Mouse (Mus musculus): ENCODE data around the gene Tmed3. TPM values are rescaled to one million over a fixed set of nuclear protein-coding genes. Genes with fewer than 3 reads are reported as not detected.

The Tmed3 gene
- total RNA-seq (2023): 10 to 100 TPM; 89.4 to 92.8 TPM

DNA sequence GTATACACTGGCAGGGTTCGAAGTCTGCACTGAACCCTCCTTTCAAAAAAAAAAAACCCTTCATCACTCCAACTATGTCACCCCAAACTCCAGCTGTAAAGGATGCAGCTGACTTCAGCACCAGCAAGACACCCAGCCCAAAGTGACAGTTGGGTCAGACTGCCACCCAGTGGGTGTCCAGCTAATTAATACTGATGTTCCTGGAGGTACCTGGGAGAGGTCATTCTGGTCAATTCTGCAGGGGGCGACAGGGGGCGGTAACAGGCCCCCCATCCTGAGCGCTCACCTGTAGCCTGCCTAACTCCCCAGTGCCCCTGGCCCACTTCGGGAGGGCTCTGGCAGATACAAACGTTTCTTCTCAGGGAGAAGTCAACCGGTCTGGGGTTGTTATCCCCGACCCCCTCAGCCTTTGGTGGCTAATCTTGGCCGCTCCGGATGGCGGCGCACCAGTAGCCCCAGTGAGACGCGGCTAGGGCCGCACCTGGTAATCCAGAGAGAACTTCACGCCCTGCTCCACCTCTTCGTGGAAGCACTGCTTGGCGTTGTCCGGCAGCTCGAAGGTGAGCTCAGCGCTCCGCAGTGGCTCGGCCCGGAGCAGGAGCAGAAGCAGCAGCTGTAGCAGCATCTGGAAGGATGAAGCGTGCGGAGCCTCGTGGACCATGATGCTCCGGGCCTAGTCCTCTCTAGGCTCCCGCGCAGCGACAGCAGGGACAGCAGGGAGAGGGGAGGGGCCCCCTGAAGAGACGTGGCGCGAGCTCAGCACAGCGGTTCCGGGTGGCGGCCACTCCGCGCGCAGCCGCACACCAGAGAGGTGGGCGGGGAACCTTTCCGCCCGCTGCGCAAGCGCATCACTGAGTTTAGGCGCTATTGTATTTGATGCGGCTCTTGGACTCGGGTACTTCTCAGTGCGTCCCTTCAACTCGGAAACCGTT, at the start of gene Tmed3:
Tmed3 (minus strand) TSS at position 804 of the 932 bp plus-strand sequence.

DNA sequence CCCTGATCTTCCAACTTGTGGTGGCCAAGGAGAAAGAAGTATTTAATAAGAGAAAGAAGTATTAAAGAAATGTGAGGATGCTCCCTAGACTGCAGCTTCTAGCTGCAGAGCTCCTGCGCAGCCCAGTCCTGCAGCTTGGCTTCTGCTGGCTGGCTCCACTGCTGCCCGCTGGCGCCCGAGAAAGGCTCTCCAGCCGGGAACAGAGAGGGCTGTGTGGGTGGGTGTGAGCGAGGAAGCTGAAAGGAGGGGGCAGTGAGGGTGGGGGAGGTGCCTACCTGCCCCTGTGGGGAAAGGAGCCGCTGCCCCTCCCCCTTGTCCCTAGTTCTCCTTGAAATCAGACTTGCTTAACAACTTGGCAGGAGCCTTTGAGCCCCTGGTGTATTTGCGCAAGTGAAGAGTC, 33.4 kb upstream of the Tmed3 start, which contains the start of gene Ankrd34c:
Ankrd34c (minus strand) TSS at position 181 of the 400 bp plus-strand sequence.

Other genes with a start within 250 kb of the Tmed3 start
- gene Minar1, start 81.9 kb downstream of the Tmed3 start, total RNA-seq (2023): not detected
- gene Ankrd34c, start 33.4 kb upstream of the Tmed3 start, total RNA-seq (2023): not detected
- not detected for gene Rasgrf1, start 204.8 kb upstream of the Tmed3 start, total RNA-seq (2023)